Mouse (Mus musculus): ENCODE data around the gene Gm28308. TPM values are rescaled to one million over a fixed set of nuclear protein-coding genes. Genes with fewer than 3 reads are reported as not detected.

The Gm28308 gene
- polyA plus RNA-seq, 1 experiment, result not detected

DNA sequence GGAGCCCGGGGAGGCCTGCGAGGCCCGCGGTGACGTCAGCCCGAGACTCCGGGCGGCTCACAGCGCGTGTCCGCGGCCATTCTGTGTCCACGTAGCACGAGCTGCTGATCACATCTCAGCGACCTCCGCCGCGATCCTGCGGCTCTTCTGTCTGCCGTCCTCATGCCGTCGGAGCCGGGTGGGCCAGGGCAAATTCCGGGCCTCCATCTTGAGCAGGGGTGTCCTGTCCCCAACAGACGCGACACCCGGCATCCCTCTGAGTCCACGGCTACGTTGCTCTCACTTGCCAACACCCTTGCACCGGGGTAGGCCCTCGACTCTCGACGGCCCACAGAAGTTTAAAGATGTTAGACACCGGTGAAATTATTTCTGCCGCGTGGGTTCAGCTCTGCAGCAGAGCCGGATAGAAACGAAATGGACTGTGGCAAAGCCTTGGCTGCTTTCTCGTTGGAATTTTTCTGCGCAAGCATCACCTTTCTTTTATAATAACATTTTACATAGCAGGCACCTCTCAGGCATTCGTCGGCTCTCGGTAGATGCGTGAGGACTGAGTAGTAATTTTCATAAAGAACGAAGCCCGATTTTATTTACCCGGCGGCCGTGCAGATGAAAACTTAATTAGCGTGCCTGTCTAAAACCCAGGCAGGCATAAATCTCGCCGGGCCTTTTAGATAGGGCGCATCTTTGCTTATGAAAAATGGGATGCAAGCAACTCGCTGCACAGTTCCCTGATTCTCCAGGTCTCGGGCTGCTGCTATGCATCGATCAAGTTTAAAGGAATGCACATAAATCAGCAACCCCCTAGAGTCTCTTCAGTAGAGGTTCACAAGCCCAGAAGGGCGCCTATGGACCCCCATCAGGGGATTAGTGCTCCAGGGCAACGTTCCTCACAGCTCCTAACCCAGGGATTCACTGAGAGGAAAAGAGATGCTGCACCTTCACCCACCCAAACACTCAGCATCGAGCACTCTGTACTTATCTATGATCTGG, 40.7 kb upstream of the Gm28308 start:
- no peak for TF ChIP-seq GATA1 (IDR thresholded peaks at IDR 0.05; ENCODE audit: low read length)
- TF ChIP-seq TAL1 (IDR thresholded peaks at IDR 0.05; ENCODE audit: low read length), result no peak
- Histone ChIP-seq H3K4me3 (replicated peaks) (no peak overlapping the region), H3K36me3 (ENCODE audit: control insufficient read depth) (no peaks in the 10 kb centered on the region), H3K9me3 (ENCODE audit: control insufficient read depth, low read length) (no peaks in the 10 kb centered on the region; the same call in 1 of the 2 replicates), H3K4me1 (ENCODE audit: control insufficient read depth) (no peaks in the 10 kb centered on the region), H3K27me3 (ENCODE audit: control insufficient read depth) (peaks cover 99% of the 10 kb centered on the region)

DNA sequence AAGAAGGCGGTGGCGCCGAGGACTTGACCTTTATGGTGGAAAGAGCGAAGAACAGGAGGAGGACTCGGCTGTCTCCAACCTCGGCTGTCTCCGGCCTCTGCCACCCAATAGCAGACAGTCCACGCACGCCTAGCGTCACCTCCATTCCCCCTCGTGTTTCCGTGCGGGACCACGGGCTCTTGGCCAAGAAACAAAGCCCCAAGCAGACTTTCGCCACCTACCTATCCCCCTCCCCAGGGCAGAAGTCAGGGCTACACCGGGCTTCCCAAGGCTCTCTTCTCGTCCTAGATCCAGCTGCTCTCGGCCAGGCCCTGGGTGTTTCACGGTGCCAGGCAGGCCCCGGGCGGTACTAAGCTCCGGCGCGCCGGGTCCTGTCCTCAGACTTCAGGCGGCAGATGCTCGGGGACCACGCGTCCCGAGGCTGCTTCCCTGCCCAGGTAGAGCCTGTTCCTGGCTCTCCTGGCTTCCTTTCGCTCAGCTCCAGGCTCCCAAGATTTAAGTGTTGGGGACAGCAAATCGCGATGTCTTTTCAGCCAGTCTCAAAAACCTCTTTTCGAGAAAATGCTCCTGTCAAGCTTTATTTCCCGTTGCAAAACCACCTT, 39.7 kb upstream of the Gm28308 start:
- TF ChIP-seq TAL1 (IDR thresholded peaks at IDR 0.05; ENCODE audit: low read length) (no peak), GATA1 (IDR thresholded peaks at IDR 0.05; ENCODE audit: low read length) (no peak)
- no peaks in the 10 kb centered on the region for H3K36me3 ChIP-seq (ENCODE audit: control insufficient read depth)
- H3K4me3 ChIP-seq (replicated peaks), result no peak overlapping the region
- H3K9me3 ChIP-seq (ENCODE audit: control insufficient read depth, low read length), result no peaks in the 10 kb centered on the region; the same call in 1 of the 2 replicates
- H3K4me1 ChIP-seq (ENCODE audit: control insufficient read depth), result no peaks in the 10 kb centered on the region
- peaks cover 99% of the 10 kb centered on the region for H3K27me3 ChIP-seq (ENCODE audit: control insufficient read depth)

DNA sequence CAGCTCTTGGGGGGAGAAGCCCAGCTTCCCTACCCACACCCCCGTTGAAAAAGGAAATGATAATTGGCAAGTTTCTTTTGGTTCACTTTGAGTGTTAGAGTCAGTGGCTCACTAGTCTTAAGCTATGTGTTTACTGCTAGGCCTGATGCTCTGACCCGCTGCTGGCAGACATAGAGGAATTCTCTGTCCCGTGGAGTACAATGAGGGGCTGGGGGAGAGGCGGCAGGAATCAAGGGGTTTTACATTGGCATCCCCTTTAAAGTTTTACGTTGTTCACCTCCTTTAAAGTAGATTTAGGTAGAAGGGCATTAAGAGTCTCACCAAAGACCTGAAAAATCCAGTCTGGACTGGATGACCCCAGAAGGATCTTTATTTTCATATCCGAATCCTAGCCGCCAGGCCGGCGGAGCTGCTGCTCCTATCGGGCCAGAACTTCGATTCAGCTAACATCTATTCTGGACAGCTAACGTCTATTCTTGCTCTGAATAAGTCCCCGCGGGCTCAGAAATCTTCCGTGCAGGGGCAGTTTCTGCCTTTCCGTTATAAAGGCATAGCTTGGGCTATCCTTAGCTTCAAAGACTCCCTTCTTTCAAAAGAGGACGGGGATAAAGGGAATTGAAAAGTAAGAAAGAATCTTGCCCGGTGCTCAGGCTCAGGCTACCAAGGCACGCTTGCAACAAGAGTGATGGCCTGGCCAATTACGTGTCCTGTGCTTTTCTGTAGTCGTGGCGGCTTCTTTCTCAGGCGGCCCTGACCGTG, 39.1 kb upstream of the Gm28308 start:
- Histone ChIP-seq H3K36me3 (ENCODE audit: control insufficient read depth) (no peaks in the 10 kb centered on the region), H3K9me3 (ENCODE audit: control insufficient read depth, low read length) (no peaks in the 10 kb centered on the region; the same call in 1 of the 2 replicates), H3K4me1 (ENCODE audit: control insufficient read depth) (no peaks in the 10 kb centered on the region), H3K27me3 (ENCODE audit: control insufficient read depth) (peaks cover 99% of the 10 kb centered on the region), H3K4me3 (replicated peaks) (no peak overlapping the region)
- TF ChIP-seq GATA1 (IDR thresholded peaks at IDR 0.05; ENCODE audit: low read length) (no peak), TAL1 (IDR thresholded peaks at IDR 0.05; ENCODE audit: low read length) (no peak)

DNA sequence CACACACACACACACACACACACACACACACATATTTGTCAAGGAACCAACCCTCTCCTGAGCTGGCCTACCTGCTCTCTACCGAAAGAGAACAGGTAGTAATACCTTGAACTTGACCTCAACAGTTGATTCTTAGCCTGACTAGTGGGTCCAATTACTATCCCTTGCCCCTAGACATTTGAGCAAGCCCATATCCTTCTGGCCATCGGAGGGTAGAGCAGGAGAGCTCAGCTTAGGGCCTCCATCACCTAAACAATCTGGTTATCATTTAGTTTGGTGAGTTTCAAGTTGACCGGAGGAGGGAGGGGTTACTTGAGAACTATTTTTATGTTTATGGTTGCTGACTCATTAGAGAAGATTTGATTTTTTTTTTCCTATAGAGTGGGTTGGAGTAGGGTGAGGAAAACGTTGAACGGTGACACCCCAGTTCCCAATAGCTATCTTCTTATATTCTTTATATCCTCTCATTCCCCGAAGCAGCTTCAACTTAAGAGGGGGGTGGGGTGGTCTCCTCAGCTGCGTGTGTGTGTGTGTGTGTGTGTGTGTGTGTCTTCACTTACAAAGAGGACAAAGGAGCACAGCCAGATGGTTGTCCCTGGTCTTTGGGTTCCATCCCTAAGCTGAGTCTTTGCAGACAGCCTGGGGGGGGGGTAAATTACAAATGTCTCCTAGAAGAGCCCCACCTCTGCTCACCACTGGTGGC, 38.2 kb upstream of the Gm28308 start:
- TF ChIP-seq GATA1 (IDR thresholded peaks at IDR 0.05; ENCODE audit: low read length) (no peak), TAL1 (IDR thresholded peaks at IDR 0.05; ENCODE audit: low read length) (no peak)
- no peaks in the 10 kb centered on the region for H3K4me1 ChIP-seq (ENCODE audit: control insufficient read depth)
- H3K9me3 ChIP-seq (ENCODE audit: control insufficient read depth, low read length), result no peaks in the 10 kb centered on the region; the same call in 1 of the 2 replicates
- H3K27me3 ChIP-seq (ENCODE audit: control insufficient read depth), result peaks cover 99% of the 10 kb centered on the region
- H3K36me3 ChIP-seq (ENCODE audit: control insufficient read depth), result no peaks in the 10 kb centered on the region
- H3K4me3 ChIP-seq (replicated peaks), result no peak overlapping the region

DNA sequence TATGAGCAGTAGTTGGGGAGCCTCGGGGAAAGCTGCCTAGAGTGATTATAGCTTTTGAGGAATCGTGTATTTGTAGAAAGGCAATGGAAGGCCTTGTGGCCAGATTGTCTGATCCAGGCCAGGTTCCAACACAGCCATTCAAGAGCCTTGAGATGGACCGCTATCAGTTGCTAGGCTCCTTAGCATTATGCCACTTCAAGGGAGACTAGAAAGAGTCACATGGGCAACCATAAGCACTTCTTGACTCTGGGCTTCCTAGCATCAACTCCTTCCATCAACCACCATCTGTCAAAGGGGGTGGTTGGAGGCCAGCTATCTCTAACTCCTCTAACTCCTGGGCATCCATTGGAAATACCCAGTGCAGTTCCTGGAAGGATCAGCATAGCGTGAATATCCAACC, 36.7 kb upstream of the Gm28308 start:
- TF ChIP-seq TAL1 (IDR thresholded peaks at IDR 0.05; ENCODE audit: low read length) (no peak), GATA1 (IDR thresholded peaks at IDR 0.05; ENCODE audit: low read length) (no peak)
- Histone ChIP-seq H3K4me1 (ENCODE audit: control insufficient read depth) (no peaks in the 10 kb centered on the region), H3K9me3 (ENCODE audit: control insufficient read depth, low read length) (no peaks in the 10 kb centered on the region; the same call in 1 of the 2 replicates), H3K4me3 (replicated peaks) (no peak overlapping the region), H3K36me3 (ENCODE audit: control insufficient read depth) (no peaks in the 10 kb centered on the region), H3K27me3 (ENCODE audit: control insufficient read depth) (peaks cover 100% of the 10 kb centered on the region)

GRCm38 (mm10) chr6:52249415-52249738, 36.2 kb upstream of the Gm28308 start:
- H3K36me3 ChIP-seq (ENCODE audit: control insufficient read depth), result no peaks in the 10 kb centered on the region
- H3K9me3 ChIP-seq (ENCODE audit: control insufficient read depth, low read length), result no peaks in the 10 kb centered on the region; the same call in 1 of the 2 replicates
- no peaks in the 10 kb centered on the region for H3K4me1 ChIP-seq (ENCODE audit: control insufficient read depth)
- no peak overlapping the region for H3K4me3 ChIP-seq (replicated peaks)
- TF ChIP-seq GATA1 (IDR thresholded peaks at IDR 0.05; ENCODE audit: low read length) (no peak), TAL1 (IDR thresholded peaks at IDR 0.05; ENCODE audit: low read length) (no peak)
- peaks cover 100% of the 10 kb centered on the region for H3K27me3 ChIP-seq (ENCODE audit: control insufficient read depth)

GRCm38 (mm10) chr6:52248638-52249414, 35.7 kb upstream of the Gm28308 start:
- TF ChIP-seq GATA1 (IDR thresholded peaks at IDR 0.05; ENCODE audit: low read length), result no peak
- no peak for TF ChIP-seq TAL1 (IDR thresholded peaks at IDR 0.05; ENCODE audit: low read length)
- Histone ChIP-seq H3K4me1 (ENCODE audit: control insufficient read depth) (no peaks in the 10 kb centered on the region), H3K4me3 (replicated peaks) (no peak overlapping the region), H3K9me3 (ENCODE audit: control insufficient read depth, low read length) (no peaks in the 10 kb centered on the region; the same call in 1 of the 2 replicates), H3K27me3 (ENCODE audit: control insufficient read depth) (peaks cover 100% of the 10 kb centered on the region), H3K36me3 (ENCODE audit: control insufficient read depth) (no peaks in the 10 kb centered on the region)
